Mouse (Mus musculus) stomach, postnatal 0 days (tissue): ENCODE results near the gene Gm45623. TPM values are rescaled to one million over a fixed set of nuclear protein-coding genes. Genes with fewer than 3 reads are reported as not detected.

ENCODE experiments used
- ATAC-seq: fragments of 200-750 bp; cut with Nextera tagmentation; 2 replicates; pipeline ENCODE4 v1.8.0; 2017; ENCODE audit not compliant: low FRiP score, low TSS enrichment
- DNase-seq: peaks from one replicate; pipeline ENCODE4 v3.0.0-alpha.2; 2016; ENCODE audit warnings: low spot score
- H3K27ac ChIP-seq: fragments of 300-500 bp; sonication (generic); replicated peaks from 2 replicates; pipeline ENCODE4 v1.5.1; 2014; ENCODE audit warnings: mild to moderate bottlenecking, control low read depth
- H3K27me3 ChIP-seq: fragments of 300-500 bp; sonication (generic); 2 replicates; pipeline ENCODE4 v1.6.1; 2014; ENCODE audit warnings: low read length; ENCODE audit not compliant: control insufficient read depth, insufficient read depth
- H3K36me3 ChIP-seq: fragments of 300-500 bp; sonication (generic); 2 replicates; pipeline ENCODE4 v1.6.1; 2014; ENCODE audit warnings: low read length, mixed read lengths; ENCODE audit not compliant: control insufficient read depth, insufficient read depth
- H3K4me1 ChIP-seq: fragments of 300-500 bp; sonication (generic); replicated peaks from 2 replicates; pipeline ENCODE4 v1.6.1; 2014; ENCODE audit warnings: antibody characterized with exemption; ENCODE audit not compliant: control insufficient read depth, insufficient read depth
- H3K4me2 ChIP-seq: fragments of 300-500 bp; sonication (generic); replicated peaks from 2 replicates; pipeline ENCODE4 v1.6.1; 2014; ENCODE audit warnings: low read depth, mild to moderate bottlenecking, control low read depth, moderate library complexity
- H3K4me3 ChIP-seq: fragments of 300-500 bp; sonication (generic); 2 replicates; pipeline ENCODE4 v1.5.1; 2014; ENCODE audit warnings: low read depth, low read length, control low read depth
- H3K9ac ChIP-seq: fragments of 300-500 bp; sonication (generic); 2 replicates; pipeline ENCODE4 v1.6.1; 2014; ENCODE audit warnings: mild to moderate bottlenecking, low read length, control low read depth, mixed read lengths
- H3K9me3 ChIP-seq: fragments of 300-500 bp; sonication (generic); 2 replicates; pipeline ENCODE4 v1.6.1; 2016; ENCODE audit warnings: low read length; ENCODE audit not compliant: control insufficient read depth
- CTCF ChIP-seq: IDR thresholded peaks from 2 replicates; pipeline ENCODE4 v1.5.1; 2016; ENCODE audit warnings: antibody characterized with exemption, low read depth, mild to moderate bottlenecking, moderate library complexity
- EP300 ChIP-seq: optimal IDR thresholded peaks from 2 replicates; pipeline ENCODE3; 2016; ENCODE audit warnings: antibody characterized with exemption
- WGBS: fragments of 180-500 bp; shearing (Covaris S2); extraction: QIAGEN DNeasy Blood & Tissue Kit; methylation state at CpG from one replicate; pipeline ENCODE4 v1.1.7; 2014; 5-methylcytosine and 5-hydroxymethylcytosine counted together
- polyA plus RNA-seq: library from polyadenylated mRNA; unstranded; fragments of >200 nt; fragmentation: Nextera tagmentation; extraction: Ambion mirVana; gene quantifications from 2 replicates; pipeline ENCODE4 v1.2.1, GENCODE M21; 2015

Gm45623 gene
- polyA plus RNA-seq, 1 experiment from 2014 or later: 0.97 TPM

DNA sequence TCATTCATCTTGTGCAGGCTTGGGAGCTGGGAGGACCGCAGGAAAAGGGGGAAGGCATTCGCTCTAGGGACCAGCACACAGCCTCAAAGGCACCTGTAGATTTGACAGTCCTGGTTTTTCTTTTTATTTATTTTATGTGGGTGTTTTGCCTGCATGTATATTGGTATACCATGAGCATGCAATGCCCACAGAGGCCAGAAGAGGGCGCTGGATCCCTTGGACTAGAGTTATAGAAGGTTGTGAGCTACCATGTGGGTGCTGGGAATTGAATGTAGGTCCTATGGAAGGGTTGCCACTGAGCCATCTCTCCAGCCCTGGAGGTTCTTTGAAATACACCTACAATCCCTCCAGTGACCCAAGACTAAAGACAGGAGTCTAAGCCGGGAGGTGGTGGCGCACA lies 17.2 kb upstream of the Gm45623 start:
- Histone ChIP-seq H3K9me3 (no peaks in the 10 kb centered on the region), H3K4me3 (no peak overlapping the region), H3K9ac (no peak overlapping the region), H3K27me3 (no peaks in the 10 kb centered on the region), H3K27ac (no peak overlapping the region), H3K4me1 (no peaks in the 10 kb centered on the region), H3K36me3 (no peaks in the 10 kb centered on the region), H3K4me2 (no peak overlapping the region)
- WGBS: 70% methylated on average over 5 of the region's 5 CpGs
- no peak for ATAC-seq
- no peak for TF ChIP-seq EP300
- TF ChIP-seq CTCF: peak; percentile 47
- no peak for DNase-seq

DNA sequence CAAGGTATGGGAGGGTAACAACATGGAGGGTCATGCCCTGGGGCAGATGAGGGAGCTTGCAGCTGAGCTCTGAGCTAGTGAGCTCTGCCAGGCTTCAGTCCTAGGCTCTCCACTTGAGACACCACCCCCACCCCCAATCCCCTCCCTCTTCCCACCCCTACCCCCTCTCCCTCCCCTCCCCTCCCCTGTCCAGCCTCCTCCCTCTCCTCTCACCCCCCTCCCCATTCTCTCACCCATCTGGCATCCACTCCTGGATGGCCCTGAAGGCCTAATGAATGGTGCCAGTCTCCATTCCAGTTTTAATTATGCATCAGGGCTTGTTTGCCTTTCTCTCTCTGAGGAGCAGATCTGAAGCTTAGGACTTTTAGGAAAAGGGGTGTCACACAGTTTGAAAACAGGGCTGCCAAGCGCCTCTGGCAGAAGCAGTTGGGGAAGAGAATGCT lies 16.5 kb upstream of the Gm45623 start:
- Histone ChIP-seq H3K9me3 (no peaks in the 10 kb centered on the region), H3K4me3 (no peak overlapping the region), H3K4me1 (no peaks in the 10 kb centered on the region), H3K36me3 (no peaks in the 10 kb centered on the region), H3K27me3 (no peaks in the 10 kb centered on the region), H3K4me2 (no peak overlapping the region), H3K9ac (no peak overlapping the region), H3K27ac (no peak overlapping the region)
- WGBS: 56% methylated on average over 1 of the region's 1 CpGs
- DNase-seq: no peak
- no peak for TF ChIP-seq EP300
- TF ChIP-seq CTCF: no peak
- no peak for ATAC-seq

DNA sequence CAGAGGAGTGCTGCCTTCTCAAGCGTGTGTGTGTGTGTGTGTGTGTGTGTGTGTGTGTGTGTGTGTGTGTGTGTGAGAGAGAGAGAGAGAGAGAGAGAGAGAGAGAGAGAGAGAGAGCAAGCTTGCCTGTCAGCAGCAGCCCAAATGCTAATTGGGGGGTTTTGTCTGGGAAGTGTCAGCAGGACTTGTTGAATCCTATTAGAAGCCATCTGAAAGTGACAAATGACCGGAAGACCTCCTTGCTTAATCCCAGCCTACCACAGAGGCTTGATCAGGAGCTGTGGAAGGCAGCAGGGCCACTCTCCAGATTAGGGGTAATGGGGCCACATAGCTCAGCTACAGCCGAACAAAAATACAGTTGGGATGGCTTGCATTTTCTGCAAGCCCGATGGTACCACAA lies 15.8 kb upstream of the Gm45623 start:
- no peaks in the 10 kb centered on the region for H3K9me3 ChIP-seq
- H3K9ac ChIP-seq: no peak overlapping the region
- H3K27me3 ChIP-seq: no peaks in the 10 kb centered on the region
- TF ChIP-seq EP300: no peak
- no peak for TF ChIP-seq CTCF
- H3K36me3 ChIP-seq: no peaks in the 10 kb centered on the region
- no peak for ATAC-seq
- DNase-seq: no peak
- no peak overlapping the region for H3K4me2 ChIP-seq
- H3K4me1 ChIP-seq: no peaks in the 10 kb centered on the region
- 56% methylated on average over 4 of the region's 4 CpGs for WGBS
- H3K27ac ChIP-seq: no peak overlapping the region
- H3K4me3 ChIP-seq: no peak overlapping the region

DNA sequence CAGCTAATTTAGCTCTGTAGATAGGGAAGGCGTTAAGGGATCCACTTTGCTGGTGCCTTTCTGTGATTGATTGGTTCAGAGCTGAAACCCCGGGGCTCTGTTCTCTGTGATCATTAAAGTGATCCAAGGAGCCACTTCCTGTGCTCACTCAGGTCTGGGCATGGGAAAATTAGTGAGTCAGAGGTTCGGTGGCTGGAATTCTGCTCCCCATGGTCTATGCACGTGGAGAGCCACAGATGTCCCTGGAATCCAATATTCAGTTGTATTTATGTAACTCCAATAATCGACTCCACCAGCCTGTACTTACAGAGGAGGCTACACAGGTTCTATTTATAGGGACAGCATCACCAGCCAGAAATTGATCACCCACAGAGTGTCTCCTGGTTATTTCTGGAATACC lies 12.6 kb upstream of the Gm45623 start:
- H3K27me3 ChIP-seq: no peaks in the 10 kb centered on the region
- H3K9me3 ChIP-seq: no peaks in the 10 kb centered on the region
- no peaks in the 10 kb centered on the region for H3K36me3 ChIP-seq
- WGBS: 43% methylated on average over 5 of the region's 5 CpGs
- H3K27ac ChIP-seq: no peak overlapping the region
- no peak overlapping the region for H3K4me3 ChIP-seq
- DNase-seq (no peak), ATAC-seq (no peak)
- TF ChIP-seq CTCF: no peak
- TF ChIP-seq EP300: no peak
- H3K4me1 ChIP-seq: no peaks in the 10 kb centered on the region
- no peak overlapping the region for H3K9ac ChIP-seq
- H3K4me2 ChIP-seq: no peak overlapping the region

DNA sequence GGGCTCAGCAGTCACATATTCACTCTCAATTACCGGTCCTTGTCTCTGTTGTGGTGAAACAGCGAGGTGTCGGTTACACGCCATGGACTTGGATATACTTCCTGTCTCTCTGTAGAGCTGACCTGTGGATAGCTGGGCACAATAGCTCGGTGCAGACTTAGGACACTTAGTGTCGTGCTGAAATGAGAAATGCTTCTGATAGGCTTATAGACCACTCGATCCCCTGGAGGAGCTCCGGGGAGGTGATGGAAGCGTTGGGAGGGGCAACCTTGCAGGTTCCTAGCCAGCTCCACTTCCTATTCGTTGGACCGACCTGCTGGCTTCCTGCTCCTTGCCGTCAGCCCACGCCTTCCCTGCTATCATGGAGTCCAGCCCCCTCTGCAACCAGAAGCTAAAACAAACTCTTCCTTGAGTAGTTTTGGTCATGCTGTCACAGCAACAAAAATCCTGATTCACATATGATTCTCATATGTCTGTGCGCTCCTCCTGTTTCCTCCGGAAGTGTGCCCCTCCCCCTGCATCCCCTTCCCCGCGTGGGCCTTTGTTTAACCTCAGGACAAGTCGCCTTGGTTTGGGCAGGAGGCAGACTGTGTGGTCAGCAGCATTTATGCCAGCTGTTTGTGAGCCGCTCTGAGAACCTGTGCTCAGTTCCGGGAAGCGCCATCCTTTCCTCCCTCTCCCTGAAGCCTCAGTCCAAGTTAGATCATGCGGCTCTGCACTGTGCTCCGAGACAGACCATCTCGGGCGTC lies 11.8 kb upstream of the Gm45623 start:
- no peak overlapping the region for H3K9ac ChIP-seq
- no peaks in the 10 kb centered on the region for H3K27me3 ChIP-seq
- no peaks in the 10 kb centered on the region for H3K9me3 ChIP-seq
- TF ChIP-seq CTCF (no peak), EP300 (no peak)
- 0 out of 2 replicates have a peak overlapping the region, but pooled peaks have one; percentile 1 for H3K4me2 ChIP-seq
- H3K4me3 ChIP-seq: no peak overlapping the region
- no peaks in the 10 kb centered on the region for H3K4me1 ChIP-seq
- no peak overlapping the region for H3K27ac ChIP-seq
- no peak for DNase-seq
- H3K36me3 ChIP-seq: no peaks in the 10 kb centered on the region
- 0 out of 2 replicates have a peak, but pooled peaks have one; percentile 13 for ATAC-seq
- WGBS: 33% methylated on average over 25 of the region's 25 CpGs

DNA sequence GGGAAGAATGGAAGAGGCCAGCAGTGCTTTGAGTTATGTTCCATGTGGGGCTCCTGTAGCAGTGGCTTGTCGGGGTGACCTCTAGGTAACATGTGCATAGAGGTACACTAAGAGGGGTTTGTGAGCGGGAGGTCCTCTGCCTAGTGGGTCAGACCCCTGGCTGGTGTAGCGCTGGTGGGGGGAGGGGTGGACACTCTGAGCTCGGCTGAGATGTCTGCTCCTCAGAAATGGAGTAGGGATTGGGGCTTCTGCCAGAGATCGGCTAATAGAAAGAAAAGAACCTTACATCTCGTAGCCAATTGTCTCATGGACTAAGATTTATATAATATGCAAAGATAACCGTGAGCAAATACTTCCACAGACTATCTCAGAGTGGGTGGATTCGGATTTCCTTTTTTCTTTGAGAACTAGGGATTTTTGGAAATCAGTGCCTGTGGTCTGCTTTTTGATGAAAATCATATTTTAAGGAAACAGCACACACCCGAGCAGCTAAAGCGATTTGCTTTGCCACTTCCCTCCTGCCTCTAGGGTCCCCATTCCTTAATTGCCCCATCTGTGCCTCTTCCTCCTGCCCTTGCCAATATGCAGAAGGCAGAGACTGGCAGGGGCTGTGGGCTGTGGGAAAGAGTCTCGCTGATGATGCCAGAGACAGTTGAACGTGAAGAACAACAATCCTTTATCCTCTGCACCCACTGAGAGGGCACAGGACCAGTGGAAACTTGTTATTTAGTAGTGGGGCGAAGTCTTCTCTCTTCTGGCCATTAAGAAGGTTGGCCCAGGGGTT lies 9.0 kb upstream of the Gm45623 start:
- Histone ChIP-seq H3K9me3 (no peaks in the 10 kb centered on the region), H3K4me1 (no peaks in the 10 kb centered on the region), H3K9ac (no peak overlapping the region), H3K4me2 (no peak overlapping the region), H3K27me3 (no peaks in the 10 kb centered on the region), H3K27ac (no peak overlapping the region), H3K4me3 (no peak overlapping the region), H3K36me3 (no peaks in the 10 kb centered on the region)
- ATAC-seq (no peak), DNase-seq (no peak)
- TF ChIP-seq CTCF (no peak), EP300 (no peak)
- WGBS: 33% methylated on average over 13 of the region's 13 CpGs
